Mouse (Mus musculus): ENCODE measurements around the gene Foxred1. TPM values are rescaled to one million over a fixed set of nuclear protein-coding genes. Genes with fewer than 3 reads are reported as not detected.

Gene Foxred1
- total RNA-seq, 2 experiments from 2014 or later, result 33.9 to 39.8 TPM

DNA sequence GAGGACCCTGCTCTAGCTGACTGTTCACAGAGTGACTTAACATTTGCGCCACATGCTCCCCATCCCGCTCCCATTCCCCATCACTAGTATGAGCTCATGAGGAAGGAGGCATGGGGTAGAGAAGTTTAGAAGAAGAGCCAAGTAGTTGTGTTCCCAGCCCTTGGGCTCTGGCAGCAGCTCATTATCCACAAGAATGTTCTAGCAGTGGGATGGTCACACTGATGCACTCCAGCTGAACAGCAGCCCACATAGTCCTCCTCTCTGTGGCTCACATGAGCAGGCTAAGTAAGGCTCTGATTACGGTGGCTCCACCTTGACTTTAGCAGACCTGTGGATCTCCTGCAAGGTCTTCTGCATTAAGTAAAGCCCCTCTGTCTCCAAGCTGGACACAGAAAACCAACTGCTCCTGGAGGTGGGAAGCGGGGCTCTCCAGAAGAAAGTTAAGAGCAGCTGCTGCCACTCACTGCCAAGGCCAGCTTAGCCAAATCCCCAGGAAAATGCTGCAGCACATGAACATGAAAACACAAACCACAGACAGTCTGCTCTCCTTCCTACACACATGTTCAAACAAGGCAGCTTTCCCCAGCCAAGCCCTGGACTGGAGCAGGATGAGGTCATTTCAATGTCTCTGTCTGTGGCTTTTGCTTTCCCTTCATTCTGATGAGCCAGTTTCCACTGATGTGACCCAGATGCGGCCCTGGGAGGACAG is 54.7 kb downstream of the Foxred1 start:
- DNase-seq (ENCODE audit: low spot score in 2 of 2), result peak; percentile 38 to 62

Other genes starting within 250 kb of the Foxred1 start
- gene St3gal4, start 91.8 kb downstream of the Foxred1 start, total RNA-seq (2021), result 10 to 100 TPM; 20.1 to 22.6 TPM
- gene Dcps, start 35.0 kb downstream of the Foxred1 start, total RNA-seq (2021), result 10 to 100 TPM; 17.6 to 21.1 TPM
- 100 to 1,000 TPM; 113 to 118 TPM for gene Srpr, start 10.9 kb downstream of the Foxred1 start, total RNA-seq (2021)
- 10 to 100 TPM; 11.0 to 11.6 TPM for gene Tirap, start 10.8 kb downstream of the Foxred1 start, total RNA-seq (2021)
- 10 to 100 TPM; 23.7 to 26.8 TPM for gene Fam118b, start 56.8 kb upstream of the Foxred1 start, total RNA-seq (2021)
- gene Rpusd4, start 56.8 kb upstream of the Foxred1 start, total RNA-seq (2021), result 10 to 100 TPM in 1 of 2 experiments, 1 to 10 TPM in 1; 9.4 to 11.2 TPM
- 10 to 100 TPM; 62.0 to 63.2 TPM for gene Cdon, start 210.1 kb upstream of the Foxred1 start, total RNA-seq (2021)